Mouse (Mus musculus) retina, postnatal 1 day (tissue): Measurements from ENCODE around the gene Gm11114.

Source experiments
- DNase-seq: peaks from one replicate; pipeline ENCODE4 v3.0.0-alpha.2; 2012

Gm11114 gene

DNA sequence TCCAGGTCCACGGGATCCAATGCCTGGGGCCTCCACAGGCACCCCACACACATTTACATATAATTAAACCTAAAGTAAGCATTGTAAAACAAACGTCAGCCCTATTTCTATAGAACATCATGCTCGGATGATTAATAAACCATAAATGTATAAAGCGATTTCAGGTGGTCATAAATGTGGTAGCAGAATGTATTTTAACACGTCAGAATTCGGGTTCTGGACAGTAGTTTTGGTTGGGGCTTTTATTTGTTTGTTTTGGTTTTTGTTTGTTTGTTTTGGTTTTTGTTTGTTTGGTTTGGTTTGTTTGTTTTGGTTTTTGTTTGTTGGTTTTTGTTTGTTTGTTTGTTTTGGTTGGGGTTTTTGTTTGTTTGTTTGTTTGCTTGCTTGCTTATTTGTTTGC lies at the start of gene Gm11114:
TSS of gene Gm11114 (plus strand) at position 301 of the 400 bp plus-strand sequence.
- DNase-seq = no peak

DNA sequence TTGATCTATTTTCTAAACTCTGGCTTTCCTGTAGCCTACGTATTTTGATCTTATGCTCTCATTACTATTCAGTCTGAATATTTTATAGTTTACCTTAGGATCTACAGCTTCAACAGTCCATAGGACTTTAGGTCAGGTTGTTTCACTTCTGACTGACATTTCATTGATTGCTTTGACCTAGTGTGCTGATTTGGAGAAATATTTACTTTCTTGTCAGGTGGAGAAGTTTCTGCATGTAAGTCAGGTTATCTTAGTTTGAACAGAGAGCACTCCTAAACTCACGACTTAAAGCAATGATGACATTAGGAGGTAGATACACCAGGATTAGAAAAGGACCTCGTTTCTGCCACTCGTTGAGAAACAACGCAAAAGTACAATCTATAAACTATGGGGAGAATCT lies 45.7 kb upstream of the Gm11114 start:
- no peak for DNase-seq

DNA sequence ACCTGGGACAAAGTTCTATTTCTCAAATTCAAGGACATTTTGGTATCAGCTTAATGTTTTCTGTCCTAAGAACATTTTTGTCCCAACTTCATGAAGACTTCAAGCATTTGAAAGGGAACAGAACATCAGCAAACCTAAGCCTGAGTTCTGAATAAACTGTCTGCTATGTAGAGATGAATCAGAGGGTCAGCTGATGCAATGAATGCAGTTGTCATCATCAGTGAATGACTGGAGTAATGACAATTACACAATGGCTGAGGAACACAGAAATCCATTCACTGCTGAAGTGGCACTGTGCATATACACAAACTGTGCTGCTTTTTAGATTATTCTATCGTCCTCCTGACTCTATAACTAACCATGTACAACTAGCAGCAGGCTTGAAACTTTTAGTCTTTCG lies 38.5 kb upstream of the Gm11114 start:
- DNase-seq = no peak

DNA sequence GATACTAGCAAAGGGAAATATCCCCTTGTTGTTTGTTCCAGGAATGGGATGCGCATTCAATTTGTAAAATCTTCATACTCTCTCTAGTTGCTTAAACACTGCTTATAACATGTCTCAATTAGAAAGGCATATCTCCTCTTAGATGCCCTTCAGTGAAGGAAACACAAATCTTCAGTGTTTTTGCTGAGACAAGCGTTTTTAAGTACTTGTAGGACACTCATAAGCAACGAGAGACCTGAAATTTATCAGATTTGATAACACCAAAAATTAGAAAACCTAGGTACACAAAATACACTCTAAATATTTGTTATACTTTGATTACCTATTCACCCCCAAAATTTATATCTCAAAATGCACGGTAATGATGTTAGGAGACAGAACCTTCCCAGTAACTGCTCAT lies 9.7 kb upstream of the Gm11114 start:
- DNase-seq = no peak

DNA sequence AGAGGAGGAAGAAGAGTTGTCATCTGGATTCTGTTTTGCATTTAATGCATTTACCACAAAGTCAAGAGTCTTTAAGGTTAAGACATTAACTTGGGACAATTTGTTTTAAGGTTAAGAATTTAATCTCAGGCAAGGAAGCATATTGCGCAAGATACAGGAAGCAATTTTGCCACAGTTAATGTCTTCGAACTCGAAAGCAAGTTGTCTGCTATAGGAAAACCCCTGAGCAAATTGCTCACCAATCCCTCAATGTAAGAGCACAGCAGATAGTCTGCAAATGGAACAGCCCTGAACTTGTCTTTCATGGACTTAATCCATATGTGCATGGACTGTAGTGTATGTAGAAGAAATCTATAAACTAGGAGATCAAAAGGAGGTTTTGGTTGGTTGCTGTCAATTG lies 9.2 kb upstream of the Gm11114 start:
- DNase-seq = no peak

DNA sequence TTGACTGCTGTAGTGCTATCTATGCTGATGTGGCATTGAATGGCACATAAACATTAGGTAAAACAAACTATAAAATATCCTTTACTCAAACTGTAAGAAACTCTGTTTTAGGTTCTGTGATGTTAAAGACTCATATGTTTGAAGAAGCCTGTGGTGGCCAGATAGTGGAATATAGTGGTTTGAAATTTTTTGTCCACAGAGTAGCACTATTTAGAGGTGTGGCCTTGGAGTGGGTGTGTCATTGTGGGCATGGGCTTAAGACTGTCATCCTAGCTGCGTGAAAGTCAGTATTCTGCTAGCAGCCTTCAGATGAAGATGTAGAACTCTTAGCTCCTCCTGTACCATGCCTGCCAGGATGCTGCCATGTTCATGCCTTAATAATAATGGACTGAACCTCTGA lies 3.5 kb downstream of the Gm11114 start:
- no peak for DNase-seq

DNA sequence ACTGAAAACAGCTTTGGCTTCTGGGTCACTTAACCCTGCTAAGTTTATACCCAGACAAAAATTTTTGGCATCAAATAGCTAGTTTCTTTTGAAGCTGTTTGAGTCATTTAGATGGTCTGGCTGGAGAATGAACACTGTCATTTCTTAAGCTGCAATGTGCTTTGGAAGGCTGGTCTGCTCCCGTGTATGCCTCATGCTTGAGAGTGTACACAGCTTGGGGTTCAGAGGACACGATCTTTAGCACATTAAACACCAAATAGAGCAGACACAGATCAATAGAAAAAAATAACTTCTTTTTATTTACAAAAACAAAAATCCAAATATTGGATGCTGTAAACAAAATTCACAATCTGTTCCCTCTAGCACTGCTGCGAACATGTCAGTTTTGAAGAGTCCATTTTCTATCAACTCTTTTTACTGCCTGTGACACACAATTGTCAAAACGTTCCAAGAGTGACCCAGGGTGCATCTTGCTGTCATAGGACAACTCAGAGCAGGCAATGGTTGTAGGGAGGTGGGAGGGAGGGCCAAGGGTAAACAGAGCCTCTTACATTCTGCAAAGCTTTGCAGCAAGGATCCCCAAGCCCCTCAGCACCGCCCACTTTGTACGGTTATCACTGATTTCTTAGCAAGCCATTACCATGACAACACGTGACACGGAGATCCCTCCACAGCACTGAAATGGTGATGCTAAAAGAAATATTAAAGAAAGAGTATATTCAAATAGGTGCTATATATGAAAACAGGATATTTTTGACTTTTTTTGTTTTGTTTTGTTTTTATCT lies 7.8 kb downstream of the Gm11114 start:
- DNase-seq = no peak

DNA sequence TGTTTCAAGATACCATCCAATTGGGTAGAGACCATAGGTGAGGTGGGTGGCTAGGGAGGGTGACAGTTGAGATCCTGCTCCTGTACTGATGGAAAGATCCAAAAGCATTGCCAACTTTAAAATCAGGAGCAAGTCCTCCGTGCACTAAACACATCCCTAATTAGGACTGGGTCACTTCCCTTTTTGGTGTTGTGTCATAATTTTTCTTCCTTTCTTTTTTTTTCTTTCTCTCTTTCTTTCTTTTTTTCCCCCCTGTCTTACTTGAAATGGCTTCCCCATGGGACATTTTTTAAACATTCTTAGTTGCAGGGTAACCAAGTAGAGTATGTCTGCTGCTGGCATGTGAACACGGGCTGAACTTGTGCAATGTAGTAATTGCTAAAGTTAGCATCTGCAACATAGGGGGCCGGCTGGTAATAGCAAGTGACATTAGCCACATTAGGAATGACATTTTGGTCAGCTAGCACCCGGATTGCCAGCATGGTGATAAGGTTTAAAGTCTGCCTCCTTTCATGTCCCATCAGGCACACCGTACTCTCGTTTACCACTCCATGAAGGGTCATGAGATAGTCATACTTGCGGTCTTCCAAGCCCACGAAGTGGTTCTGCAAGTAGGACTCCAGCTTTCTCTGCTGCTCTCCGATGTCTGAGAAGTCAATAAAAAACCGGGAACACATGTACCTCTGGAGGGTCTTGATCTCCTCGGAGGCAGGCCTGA lies 11.7 kb downstream of the Gm11114 start:
- DNase-seq = peak; percentile 2

DNA sequence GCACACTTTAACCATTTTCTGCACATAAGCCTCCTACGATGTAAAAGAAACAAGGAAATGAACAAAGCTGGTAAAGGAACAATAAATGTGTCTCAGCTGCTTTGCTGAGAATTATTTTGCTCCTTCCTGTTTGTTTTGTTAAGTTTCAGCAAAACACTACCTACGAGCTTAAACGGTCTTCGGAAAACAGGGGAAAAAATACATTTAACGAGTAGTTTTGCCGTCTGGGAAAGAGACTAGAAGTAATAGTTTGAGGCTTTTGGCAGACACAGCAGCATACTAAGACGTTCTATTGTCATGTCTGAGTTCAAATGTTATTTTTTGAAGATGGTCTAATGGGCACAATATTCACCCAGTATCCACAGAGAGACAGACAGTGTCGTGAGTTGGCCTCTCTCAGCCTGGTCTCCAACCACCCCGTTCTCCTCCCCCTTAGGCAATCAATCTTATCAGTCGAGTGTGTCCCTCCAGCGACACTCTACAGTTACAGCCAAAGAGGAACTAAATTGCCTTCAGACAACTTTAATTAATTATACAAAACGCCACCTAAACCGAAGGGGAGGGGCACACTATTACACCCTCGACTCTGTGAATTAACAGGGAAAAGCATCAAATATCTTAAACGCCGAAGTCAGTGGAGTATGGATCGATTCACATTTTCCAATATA lies 12.8 kb downstream of the Gm11114 start:
- peak; percentile 36 for DNase-seq

DNA sequence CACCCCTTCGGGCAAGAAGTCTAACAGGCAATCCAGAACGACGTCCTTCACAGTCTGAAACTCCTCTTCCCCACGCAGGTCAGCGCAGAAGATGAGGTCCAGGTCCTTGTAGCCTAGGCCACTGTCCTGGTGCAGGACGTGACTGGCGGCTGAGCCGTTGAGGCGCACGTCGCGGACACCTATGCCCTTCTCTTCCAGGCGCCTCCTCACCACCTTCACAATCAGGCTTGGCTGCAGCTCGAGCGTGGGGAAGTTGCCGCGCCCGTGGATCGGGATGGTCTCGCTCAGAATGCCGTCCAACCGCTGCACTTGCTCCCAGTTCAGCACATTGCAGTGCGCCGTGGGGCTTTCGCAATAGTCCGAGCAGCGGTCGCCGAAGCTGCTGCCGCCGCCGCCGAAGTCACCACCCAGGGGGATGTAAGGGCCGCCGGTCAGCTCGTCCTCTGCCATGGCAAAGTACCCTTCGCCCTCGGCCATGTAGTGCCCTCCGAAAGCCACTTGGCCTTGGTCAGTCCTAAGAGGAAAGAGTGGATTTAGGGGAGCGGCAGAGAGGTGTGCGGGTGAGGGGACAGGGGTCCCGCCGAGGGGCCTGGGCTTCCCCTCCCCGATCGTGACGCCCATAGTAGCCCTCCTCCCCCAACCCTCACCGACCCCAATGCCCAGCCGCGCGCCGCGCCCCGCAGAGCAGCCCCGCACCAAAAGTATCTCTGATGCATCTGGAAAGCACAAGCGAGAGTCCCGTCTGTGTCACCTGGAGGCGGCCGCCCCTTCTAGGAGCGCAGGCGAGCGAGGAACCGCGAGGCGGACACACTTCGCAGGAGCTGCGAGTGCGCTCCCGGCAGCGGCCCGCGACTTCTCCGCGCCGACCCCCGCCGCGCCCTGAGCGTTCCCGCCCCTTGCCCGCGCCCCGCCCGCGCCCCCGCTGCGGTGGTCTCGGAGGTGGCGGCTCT lies 14.0 kb downstream of the Gm11114 start:
- peak; percentile 60 for DNase-seq

DNA sequence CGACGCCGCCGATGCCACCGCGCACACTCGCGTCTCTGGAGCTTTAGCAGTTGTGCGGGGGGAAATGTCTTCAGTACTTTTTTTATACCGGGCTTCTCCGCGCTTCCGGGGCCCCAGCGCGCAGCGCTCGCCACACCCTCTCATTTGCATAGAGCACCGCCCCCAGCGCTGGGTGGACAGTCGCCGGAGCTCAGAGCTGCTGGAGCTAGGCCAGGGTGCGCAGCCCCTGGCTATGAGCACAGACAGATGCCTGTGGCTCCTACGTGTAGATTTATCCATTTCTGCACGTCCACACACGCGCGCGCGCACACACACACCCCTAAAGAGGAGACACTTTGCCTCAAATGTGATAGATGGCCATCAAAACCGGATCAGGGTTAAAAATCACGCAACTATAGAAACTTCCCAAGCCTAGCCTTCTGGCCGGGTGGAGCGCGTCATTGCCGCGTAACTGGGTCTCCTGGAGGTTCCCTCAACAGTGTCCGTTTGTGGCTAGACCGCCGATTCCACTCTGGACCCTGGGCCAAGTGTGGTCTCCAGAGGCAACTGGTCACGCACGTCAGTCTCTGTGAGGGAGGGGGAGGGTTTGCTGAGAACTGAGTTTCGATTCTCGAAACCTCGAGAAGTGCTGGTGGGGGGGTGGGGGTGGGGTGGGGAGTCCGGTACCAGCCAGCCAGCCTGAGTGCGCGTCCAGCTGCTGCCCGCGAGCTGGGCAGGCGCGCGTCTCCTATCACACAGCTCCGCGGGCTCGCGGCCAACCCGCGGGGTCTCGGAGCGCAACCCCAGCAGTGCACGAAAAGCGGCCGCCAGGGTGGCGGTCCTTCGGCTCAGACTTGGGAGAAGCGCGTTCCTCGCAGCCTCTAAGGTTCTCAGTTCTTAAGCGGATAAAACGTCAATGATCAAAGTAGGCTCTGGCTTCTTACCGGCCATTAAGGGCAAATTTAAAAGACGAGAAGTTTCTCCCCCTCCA lies 15.0 kb downstream of the Gm11114 start, which contains the start of gene Tent5a:
TSS of gene Tent5a (minus strand) at position 107 of the 970 bp plus-strand sequence.
- DNase-seq = peak; percentile 94

DNA sequence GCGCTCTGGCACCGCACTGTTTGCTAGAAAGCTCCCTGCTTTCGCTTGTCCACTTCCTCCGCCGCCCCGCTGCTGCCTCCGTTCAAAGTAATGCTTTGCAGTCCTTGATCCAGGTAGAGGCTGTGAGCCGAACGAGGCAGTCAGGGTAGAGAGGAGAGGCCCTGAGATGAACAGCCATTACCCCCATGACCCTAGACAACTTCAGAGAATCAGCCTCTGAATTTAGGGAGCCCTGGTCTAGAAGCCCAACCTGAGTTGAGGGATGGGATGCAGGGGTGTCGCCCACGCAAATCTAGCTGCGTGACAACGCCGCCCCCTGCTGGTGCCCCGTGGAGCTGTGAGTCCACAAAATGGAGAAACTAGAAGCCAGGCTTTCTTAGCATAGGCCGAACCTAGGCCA lies 15.7 kb downstream of the Gm11114 start:
- peak; percentile 90 for DNase-seq

DNA sequence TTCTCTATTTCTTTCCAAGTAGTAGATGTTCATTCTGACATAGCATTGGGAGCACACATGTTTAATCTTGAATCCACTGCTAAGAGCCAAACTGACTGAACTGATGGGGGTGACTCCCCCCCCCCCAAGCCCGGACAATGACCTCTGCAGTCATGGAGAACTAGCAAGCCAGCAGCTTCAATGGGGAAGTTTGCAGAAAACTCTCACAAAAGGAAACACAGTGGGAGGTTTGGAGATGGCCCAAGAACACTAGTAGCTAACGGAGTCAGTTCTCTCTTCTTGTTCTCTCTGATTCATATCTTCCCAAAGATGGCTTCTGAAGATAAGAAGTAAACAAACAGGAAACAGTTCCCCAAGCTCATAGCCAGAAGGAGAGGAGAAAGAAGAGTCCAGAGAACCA lies 18.9 kb downstream of the Gm11114 start:
- no peak for DNase-seq

DNA sequence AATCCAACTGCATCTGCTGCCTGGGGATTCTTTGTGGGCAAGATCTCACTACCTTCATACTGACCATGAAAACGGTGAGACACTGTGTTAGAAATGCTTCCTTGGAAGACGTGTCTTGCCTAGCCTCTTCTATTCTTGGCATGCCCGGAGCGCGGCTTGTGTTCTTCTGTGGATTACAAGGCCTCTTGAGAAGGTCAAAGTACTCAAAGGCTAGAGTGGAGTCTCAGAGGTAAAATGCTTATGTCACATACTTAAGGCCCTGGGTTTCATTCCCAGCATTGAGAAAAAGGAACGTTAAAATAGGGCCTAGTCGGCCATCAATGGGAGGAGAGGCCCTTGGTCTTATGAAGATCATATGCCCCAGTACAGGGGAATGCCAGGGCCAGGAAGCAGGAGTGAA lies 23.5 kb downstream of the Gm11114 start:
- no peak for DNase-seq

DNA sequence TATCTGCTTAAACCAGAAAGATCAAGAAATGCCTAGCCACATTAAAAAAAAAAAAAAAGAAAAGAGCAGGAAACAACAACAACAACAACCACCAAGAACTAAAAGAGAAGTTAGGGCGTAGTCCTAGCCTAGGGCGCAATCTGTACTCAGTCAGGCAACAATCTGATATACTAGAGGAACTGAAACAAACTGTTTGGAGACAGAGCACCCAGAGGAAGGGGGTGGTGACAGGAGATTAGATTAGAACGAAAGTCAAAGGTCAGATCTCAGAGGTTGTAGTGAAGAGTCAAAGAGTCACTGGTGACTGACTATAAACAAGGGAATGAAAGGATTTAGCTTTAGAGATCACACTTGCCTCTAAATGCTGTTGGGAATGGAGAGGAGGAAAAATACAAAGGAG lies 27.7 kb downstream of the Gm11114 start:
- DNase-seq = no peak

DNA sequence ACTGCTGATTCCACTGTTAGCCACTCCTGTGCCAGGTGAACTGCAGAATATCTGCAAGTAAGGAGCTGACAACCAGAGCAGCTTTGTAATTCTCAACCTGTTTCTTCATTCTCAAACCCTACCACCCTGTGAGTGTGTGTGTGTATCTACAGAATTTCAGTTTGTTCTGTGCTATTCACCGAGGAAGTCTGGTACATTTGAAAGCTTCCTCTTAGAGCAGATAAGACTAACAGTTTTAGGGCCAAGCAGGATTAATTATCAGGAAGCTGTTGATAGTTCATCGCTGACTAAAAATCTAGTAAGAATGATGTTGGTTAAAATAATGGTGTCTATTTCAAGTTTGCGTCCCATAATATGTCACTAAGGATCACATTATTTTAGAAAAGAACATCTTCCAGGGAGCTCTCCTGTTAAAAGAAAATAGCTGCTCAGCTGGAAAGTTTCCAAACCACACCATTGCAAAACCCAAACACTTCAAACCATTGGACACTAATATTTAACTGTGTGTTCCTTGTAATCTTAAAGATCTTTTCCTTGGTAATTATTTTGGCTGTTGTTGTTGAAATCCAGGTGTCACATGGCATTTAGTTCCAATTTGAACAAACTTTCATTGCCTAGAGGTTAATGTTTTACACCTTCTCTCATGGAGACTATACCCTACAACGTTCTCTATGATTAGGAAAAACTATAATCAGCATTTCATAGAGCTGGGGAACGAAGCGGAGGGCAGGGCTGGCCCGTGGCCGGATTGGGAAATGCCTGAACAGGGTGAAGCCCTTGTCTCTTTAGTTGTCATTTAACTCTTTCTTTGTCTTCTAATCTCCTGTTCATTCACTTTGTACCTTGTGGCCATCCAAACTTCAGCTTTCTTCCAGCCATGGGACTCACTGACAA lies 30.6 kb downstream of the Gm11114 start:
- DNase-seq = no peak

DNA sequence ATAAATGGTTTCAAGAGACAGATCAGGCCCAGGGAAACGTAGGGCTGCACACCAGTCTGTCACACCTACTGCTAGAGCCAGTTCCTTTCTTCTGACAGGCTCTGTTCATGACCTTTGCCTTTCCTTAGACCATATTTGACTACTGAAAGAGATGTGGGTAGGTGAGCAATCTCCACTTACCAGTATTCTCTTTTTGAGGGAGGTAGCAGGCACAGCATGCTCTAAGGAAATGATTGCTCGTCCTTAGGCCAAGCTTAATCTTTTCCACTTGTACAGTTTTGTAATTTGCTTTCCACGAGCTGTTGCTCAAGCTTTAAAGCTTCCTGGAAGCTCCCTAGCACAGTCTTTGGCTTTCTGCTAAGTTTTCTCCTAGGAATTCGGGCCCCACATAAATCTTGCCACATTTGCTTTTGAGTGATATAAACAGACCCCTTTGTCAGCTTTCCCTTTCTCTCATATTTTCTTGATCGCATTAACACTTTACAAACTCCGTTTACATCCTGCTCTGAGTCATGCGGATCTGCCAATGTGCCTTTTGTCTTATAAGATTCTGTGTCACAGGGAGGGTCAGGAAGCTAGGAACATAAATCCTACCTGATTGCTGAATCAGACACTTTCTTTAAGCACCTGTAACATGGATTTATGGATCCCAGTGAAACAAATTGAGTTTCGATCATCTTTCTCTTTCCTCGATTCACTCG lies 35.4 kb downstream of the Gm11114 start:
- no peak for DNase-seq

DNA sequence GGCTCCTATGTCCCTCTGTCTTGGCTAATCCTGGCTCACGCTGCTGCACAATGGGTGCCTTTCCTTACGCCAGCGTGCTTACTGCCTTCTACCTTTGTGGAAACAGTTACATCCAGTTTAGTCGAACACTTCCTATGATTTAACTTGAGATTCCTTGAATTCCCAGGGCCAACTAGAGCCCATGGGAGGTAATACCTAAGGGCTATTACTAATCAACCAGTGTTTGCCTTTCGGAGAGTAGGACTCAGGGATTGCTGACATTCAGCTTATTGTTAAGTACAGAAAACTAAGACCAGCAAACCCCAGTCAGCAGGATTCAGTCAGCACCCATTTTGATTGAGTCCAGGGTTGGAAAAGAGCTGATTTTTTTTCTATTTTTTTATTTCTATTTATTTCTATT lies 43.0 kb downstream of the Gm11114 start:
- DNase-seq = no peak

DNA sequence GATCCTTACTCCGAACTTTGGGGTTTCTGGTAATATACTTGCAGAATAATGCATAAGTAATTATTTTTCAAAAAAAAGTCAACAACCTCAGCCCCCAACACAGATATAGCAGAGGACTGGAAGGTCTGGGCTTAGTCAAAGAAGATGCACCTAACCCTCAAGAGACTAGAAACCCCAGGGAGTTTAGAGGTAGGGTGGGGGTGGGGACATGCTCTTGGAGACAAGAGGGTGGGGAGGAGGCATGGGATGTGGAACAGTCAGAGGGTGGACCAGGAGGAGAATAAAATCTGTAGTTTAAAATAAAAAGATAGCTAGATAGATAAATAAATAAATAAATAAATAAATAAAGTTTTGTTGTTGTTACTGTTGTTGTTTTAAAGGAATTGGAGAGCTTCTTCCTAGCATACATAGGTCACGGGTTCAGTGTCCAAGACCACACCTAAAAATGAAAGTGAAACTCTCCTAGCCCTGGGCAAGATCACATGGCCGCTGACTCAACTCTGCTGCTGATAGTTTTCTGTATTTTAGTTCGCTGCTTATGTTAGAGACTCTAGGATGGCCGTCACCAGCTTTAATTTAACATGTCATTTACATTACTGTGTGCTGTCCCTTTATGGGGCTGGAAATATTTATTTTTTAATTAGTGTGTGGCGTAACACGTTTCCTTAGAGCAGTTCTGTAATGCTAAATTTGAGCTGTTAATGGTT lies 44.7 kb downstream of the Gm11114 start:
- no peak for DNase-seq
